Mouse (Mus musculus): ENCODE measurements around the gene Calhm5.

The Calhm5 gene

GRCm38 (mm10) chr10:34096418-34096883 is at the start of gene Calhm5:
TSS of gene Calhm5 (minus strand) at chr10:34096519.
- DNase-seq, result no peak

- DNase-seq, result no peak
These were observed 45.4 kb upstream of the Calhm5 start for GRCm38 (mm10) chr10:34141693-34142092.

GRCm38 (mm10) chr10:34139768-34140167 is 43.4 kb upstream of the Calhm5 start:
- no peak for DNase-seq

GRCm38 (mm10) chr10:34138027-34138426 is 41.7 kb upstream of the Calhm5 start:
- DNase-seq, result no peak

GRCm38 (mm10) chr10:34136432-34136831 is 40.1 kb upstream of the Calhm5 start:
- no peak for DNase-seq

GRCm38 (mm10) chr10:34131356-34131755 is 35.0 kb upstream of the Calhm5 start:
- DNase-seq, result no peak

GRCm38 (mm10) chr10:34128391-34128790 is 32.1 kb upstream of the Calhm5 start:
- DNase-seq, result no peak

- DNase-seq, result peak; percentile 47 to 58
These were observed 31.4 kb upstream of the Calhm5 start, which contains the start of gene Calhm6 for GRCm38 (mm10) chr10:34127392-34128378. TSS of gene Calhm6 (minus strand) at chr10:34127984.

- no peak for DNase-seq
These were observed 22.1 kb upstream of the Calhm5 start for GRCm38 (mm10) chr10:34118421-34118820.

- no peak for DNase-seq
These were observed 21.5 kb upstream of the Calhm5 start for GRCm38 (mm10) chr10:34117770-34118169.

- no peak for DNase-seq
These were observed 20.8 kb upstream of the Calhm5 start for GRCm38 (mm10) chr10:34117131-34117530.

- no peak for DNase-seq
These were observed 15.8 kb upstream of the Calhm5 start for GRCm38 (mm10) chr10:34111964-34112738.

GRCm38 (mm10) chr10:34110863-34111465 is 14.6 kb upstream of the Calhm5 start:
- DNase-seq, result peak; percentile 18 to 25

- DNase-seq, result no peak
These were observed 355 bp downstream of the Calhm5 start for GRCm38 (mm10) chr10:34095964-34096363.

- no peak for DNase-seq
These were observed 1.2 kb downstream of the Calhm5 start for GRCm38 (mm10) chr10:34095147-34095546.

GRCm38 (mm10) chr10:34091888-34092287 is 4.4 kb downstream of the Calhm5 start:
- no peak for DNase-seq

GRCm38 (mm10) chr10:34090481-34090880 is 5.8 kb downstream of the Calhm5 start:
- DNase-seq, result no peak

GRCm38 (mm10) chr10:34089517-34089916 is 6.8 kb downstream of the Calhm5 start:
- DNase-seq, result no peak

- no peak for DNase-seq
These were observed 7.8 kb downstream of the Calhm5 start for GRCm38 (mm10) chr10:34088515-34088914.

GRCm38 (mm10) chr10:34086514-34086913 is 9.8 kb downstream of the Calhm5 start:
- no peak for DNase-seq

- DNase-seq, result no peak
These were observed 21.7 kb downstream of the Calhm5 start for GRCm38 (mm10) chr10:34074522-34075200.

- DNase-seq, result no peak
These were observed 24.7 kb downstream of the Calhm5 start for GRCm38 (mm10) chr10:34071650-34072049.
